Mouse (Mus musculus): ENCODE data around the gene Elane. TPM values are rescaled to one million over a fixed set of nuclear protein-coding genes. Genes with fewer than 3 reads are reported as not detected.
A peak's percentile ranks its signal among the peaks of the same experiment; 100 is the strongest.

Gene Elane
- polyA plus RNA-seq, 1 experiment: 162 TPM

GRCm38 (mm10) chr10:79924998-79925784 lies 39.1 kb downstream of the Elane start:
- H3K4me1 ChIP-seq (ENCODE audit: control insufficient read depth, insufficient read depth, low read length): peaks cover 3% of the 10 kb centered on the region; the same call in 1 of the 2 replicates
- H3K27ac ChIP-seq (ENCODE audit: control insufficient read depth, insufficient read depth, low read depth, low read length, poor library complexity): no peak overlapping the region
- peak; percentile 12; the same call in 1 of the 2 replicates for TF ChIP-seq POLR2A (IDR thresholded peaks at IDR 0.05; ENCODE audit: borderline replicate concordance, control insufficient read depth, low read depth, low read length)
- TF ChIP-seq CTCF (IDR thresholded peaks at IDR 0.05; ENCODE audit: control insufficient read depth, insufficient read depth, low read length): peak; percentile 99
- no peak overlapping the region for H3K4me3 ChIP-seq (replicated peaks; ENCODE audit: control insufficient read depth, low read depth, low read length)
- WGBS: 21% methylated on average over 29 of the region's 29 CpGs

- TF ChIP-seq POLR2A (IDR thresholded peaks at IDR 0.05; ENCODE audit: borderline replicate concordance, control insufficient read depth, low read depth, low read length) (no peak), CTCF (IDR thresholded peaks at IDR 0.05; ENCODE audit: control insufficient read depth, insufficient read depth, low read length) (no peak)
- Histone ChIP-seq H3K27ac (ENCODE audit: control insufficient read depth, insufficient read depth, low read depth, low read length, poor library complexity) (peak overlapping the region; percentile 89), H3K4me3 (replicated peaks; ENCODE audit: control insufficient read depth, low read depth, low read length) (peak overlapping the region; percentile 82), H3K4me1 (ENCODE audit: control insufficient read depth, insufficient read depth, low read length) (peaks cover 1% of the 10 kb centered on the region; the same call in 1 of the 2 replicates)
- 5% methylated on average over 15 of the region's 15 CpGs for WGBS
Observed at GRCm38 (mm10) chr10:79925785-79926490, 39.9 kb downstream of the Elane start.

- WGBS: under 1% methylated on average over 63 of the region's 63 CpGs
- Histone ChIP-seq H3K4me1 (ENCODE audit: control insufficient read depth, insufficient read depth, low read length) (peaks cover 1% of the 10 kb centered on the region; the same call in 1 of the 2 replicates), H3K4me3 (replicated peaks; ENCODE audit: control insufficient read depth, low read depth, low read length) (peak within 1 kb of the TSS; percentile 82), H3K27ac (ENCODE audit: control insufficient read depth, insufficient read depth, low read depth, low read length, poor library complexity) (peak within 1 kb of the TSS; percentile 89)
- TF ChIP-seq CTCF (IDR thresholded peaks at IDR 0.05; ENCODE audit: control insufficient read depth, insufficient read depth, low read length) (no peak), POLR2A (IDR thresholded peaks at IDR 0.05; ENCODE audit: borderline replicate concordance, control insufficient read depth, low read depth, low read length) (no peak; the same call in 1 of the 2 replicates)
Observed at GRCm38 (mm10) chr10:79926491-79927323, 40.7 kb downstream of the Elane start, which contains the start of gene Arid3a. Gene Arid3a (plus strand): TSS chr10:79927043.

DNA sequence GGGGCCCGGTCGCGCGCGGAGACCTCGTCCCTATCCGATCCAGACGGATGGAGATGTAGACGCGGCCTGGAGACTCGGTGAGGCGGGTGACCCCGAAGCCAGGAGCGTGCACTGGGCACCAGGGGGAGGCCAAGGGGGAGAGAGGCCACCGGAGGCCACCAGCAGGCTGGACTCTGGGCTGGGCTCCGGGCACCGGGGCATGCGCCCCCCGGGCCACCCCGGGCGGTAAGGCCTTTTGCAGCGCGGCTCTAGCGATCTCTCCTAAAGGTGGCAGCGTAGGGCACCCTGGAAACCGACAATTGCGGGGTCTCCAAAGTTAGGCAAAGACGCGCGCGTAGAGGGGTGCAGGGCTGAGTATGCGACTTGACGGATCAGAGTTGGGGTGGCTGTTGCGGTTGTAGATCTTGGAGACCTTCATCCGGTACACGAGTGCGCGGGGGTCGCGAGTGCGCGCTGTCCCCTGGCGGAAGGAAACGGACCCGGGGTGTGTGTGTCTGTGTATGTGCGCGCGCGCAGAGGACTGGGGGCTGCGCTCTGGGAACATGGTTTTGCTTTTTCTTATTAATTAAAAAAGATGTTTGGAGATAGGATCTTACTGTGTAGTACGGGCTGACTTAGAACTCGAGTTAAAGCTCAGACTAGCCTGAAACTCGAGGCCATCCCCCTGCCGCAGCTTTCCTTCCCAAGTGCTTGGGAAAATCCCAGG lies 41.4 kb downstream of the Elane start:
- TF ChIP-seq CTCF (IDR thresholded peaks at IDR 0.05; ENCODE audit: control insufficient read depth, insufficient read depth, low read length) (no peak), POLR2A (IDR thresholded peaks at IDR 0.05; ENCODE audit: borderline replicate concordance, control insufficient read depth, low read depth, low read length) (peak; percentile 5; the same call in 1 of the 2 replicates)
- WGBS: under 1% methylated on average over 54 of the region's 54 CpGs
- Histone ChIP-seq H3K4me1 (ENCODE audit: control insufficient read depth, insufficient read depth, low read length) (peaks cover 1% of the 10 kb centered on the region; the same call in 1 of the 2 replicates), H3K27ac (ENCODE audit: control insufficient read depth, insufficient read depth, low read depth, low read length, poor library complexity) (peak overlapping the region; percentile 89), H3K4me3 (replicated peaks; ENCODE audit: control insufficient read depth, low read depth, low read length) (peak overlapping the region; percentile 82)

- 1% methylated on average over 29 of the region's 29 CpGs for WGBS
- peak overlapping the region; percentile 82 for H3K4me3 ChIP-seq (replicated peaks; ENCODE audit: control insufficient read depth, low read depth, low read length)
- TF ChIP-seq POLR2A (IDR thresholded peaks at IDR 0.05; ENCODE audit: borderline replicate concordance, control insufficient read depth, low read depth, low read length) (0 out of 2 replicates have a peak, but pooled peaks have one; percentile 7), CTCF (IDR thresholded peaks at IDR 0.05; ENCODE audit: control insufficient read depth, insufficient read depth, low read length) (no peak)
- peaks cover 1% of the 10 kb centered on the region for H3K4me1 ChIP-seq (ENCODE audit: control insufficient read depth, insufficient read depth, low read length)
- H3K27ac ChIP-seq (ENCODE audit: control insufficient read depth, insufficient read depth, low read depth, low read length, poor library complexity): peak overlapping the region; percentile 89
Observed at GRCm38 (mm10) chr10:79928030-79928694, 42.1 kb downstream of the Elane start.

GRCm38 (mm10) chr10:79928907-79929701 lies 43.1 kb downstream of the Elane start:
- H3K4me1 ChIP-seq (ENCODE audit: control insufficient read depth, insufficient read depth, low read length): peaks cover 5% of the 10 kb centered on the region
- peak overlapping the region; percentile 64 for H3K4me3 ChIP-seq (replicated peaks; ENCODE audit: control insufficient read depth, low read depth, low read length)
- peak overlapping the region; percentile 89 for H3K27ac ChIP-seq (ENCODE audit: control insufficient read depth, insufficient read depth, low read depth, low read length, poor library complexity)
- TF ChIP-seq CTCF (IDR thresholded peaks at IDR 0.05; ENCODE audit: control insufficient read depth, insufficient read depth, low read length) (no peak), POLR2A (IDR thresholded peaks at IDR 0.05; ENCODE audit: borderline replicate concordance, control insufficient read depth, low read depth, low read length) (no peak)
- WGBS: 45% methylated on average over 9 of the region's 9 CpGs
